Mouse (Mus musculus) intestine, embryonic 14.5 days (tissue): ENCODE measurements around the gene Fcmr. TPM values are rescaled to one million over a fixed set of nuclear protein-coding genes. Genes with fewer than 3 reads are reported as not detected.
A peak's percentile ranks its signal among the peaks of the same experiment; 100 is the strongest.

Experiments used
- ATAC-seq: fragments of 200-750 bp; cut with Nextera tagmentation; replicated peaks from 2 replicates; pipeline ENCODE4 v1.8.0; 2017; ENCODE audit warnings: low read depth, moderate number of reproducible peaks, moderate TSS enrichment, moderate library complexity; ENCODE audit not compliant: low FRiP score, low TSS enrichment
- DNase-seq: peaks from one replicate; pipeline ENCODE4 v3.0.0-alpha.2; 2018; ENCODE audit warnings: low spot score
- H3K27ac ChIP-seq: fragments of 300-500 bp; sonication (generic); 2 replicates; pipeline ENCODE4 v1.5.1; 2014; ENCODE audit warnings: low read depth, mild to moderate bottlenecking, control low read depth
- H3K27me3 ChIP-seq: fragments of 300-500 bp; sonication (generic); replicated peaks from 2 replicates; pipeline ENCODE4 v1.6.1; 2014; ENCODE audit warnings: low read length, control low read depth; ENCODE audit not compliant: control insufficient read depth, insufficient read depth
- H3K36me3 ChIP-seq: fragments of 300-500 bp; sonication (generic); 2 replicates; pipeline ENCODE4 v1.6.1; 2014; ENCODE audit warnings: low read length, control low read depth; ENCODE audit not compliant: control insufficient read depth, insufficient read depth
- H3K4me1 ChIP-seq: fragments of 300-500 bp; sonication (generic); replicated peaks from 2 replicates; pipeline ENCODE4 v1.6.1; 2014; ENCODE audit warnings: low read length, control low read depth, mixed read lengths; ENCODE audit not compliant: control insufficient read depth, insufficient read depth
- H3K4me2 ChIP-seq: fragments of 300-500 bp; sonication (generic); 2 replicates; pipeline ENCODE4 v1.6.1; 2014; ENCODE audit warnings: low read length
- H3K4me3 ChIP-seq: fragments of 300-500 bp; sonication (generic); 2 replicates; pipeline ENCODE4 v1.5.1; 2014; ENCODE audit warnings: low read depth, low read length, control low read depth, mixed read lengths
- H3K9ac ChIP-seq: fragments of 300-500 bp; sonication (generic); 2 replicates; pipeline ENCODE4 v1.6.1; 2014; ENCODE audit warnings: mild to moderate bottlenecking, low read length
- H3K9me3 ChIP-seq: fragments of 300-500 bp; sonication (generic); 2 replicates; pipeline ENCODE4 v1.6.1; 2016; ENCODE audit warnings: low read length, control low read depth; ENCODE audit not compliant: control insufficient read depth
- WGBS: fragments of 180-500 bp; shearing (Covaris S2); extraction: QIAGEN DNeasy Blood & Tissue Kit; methylation state at CpG from one replicate; pipeline ENCODE4 v1.1.7; 2014; 5-methylcytosine and 5-hydroxymethylcytosine counted together
- polyA plus RNA-seq: library from polyadenylated mRNA; unstranded; fragments of >200 nt; fragmentation: Nextera tagmentation; extraction: Ambion mirVana; gene quantifications from 2 replicates; pipeline ENCODE4 v1.2.1, GENCODE M21; 2014

Fcmr gene
- polyA plus RNA-seq, 1 experiment from 2014 or later, result 5.2 TPM

GRCm38 (mm10) chr1:130832230-130833149, 33.0 kb upstream of the Fcmr start:
- H3K27me3 ChIP-seq, result no peaks in the 10 kb centered on the region
- 66% methylated on average over 5 of the region's 5 CpGs for WGBS
- 0 out of 2 replicates have a peak overlapping the region, but pooled peaks have one; percentile 25 for H3K27ac ChIP-seq
- no peak overlapping the region for H3K9ac ChIP-seq
- DNase-seq (no peak), ATAC-seq (peak; percentile 79)
- no peak overlapping the region for H3K4me2 ChIP-seq
- H3K9me3 ChIP-seq, result no peaks in the 10 kb centered on the region
- no peak overlapping the region for H3K4me3 ChIP-seq
- 0 out of 2 replicates have a peak, but pooled peaks cover 4% of the 10 kb centered on the region for H3K4me1 ChIP-seq
- H3K36me3 ChIP-seq, result no peaks in the 10 kb centered on the region

DNA sequence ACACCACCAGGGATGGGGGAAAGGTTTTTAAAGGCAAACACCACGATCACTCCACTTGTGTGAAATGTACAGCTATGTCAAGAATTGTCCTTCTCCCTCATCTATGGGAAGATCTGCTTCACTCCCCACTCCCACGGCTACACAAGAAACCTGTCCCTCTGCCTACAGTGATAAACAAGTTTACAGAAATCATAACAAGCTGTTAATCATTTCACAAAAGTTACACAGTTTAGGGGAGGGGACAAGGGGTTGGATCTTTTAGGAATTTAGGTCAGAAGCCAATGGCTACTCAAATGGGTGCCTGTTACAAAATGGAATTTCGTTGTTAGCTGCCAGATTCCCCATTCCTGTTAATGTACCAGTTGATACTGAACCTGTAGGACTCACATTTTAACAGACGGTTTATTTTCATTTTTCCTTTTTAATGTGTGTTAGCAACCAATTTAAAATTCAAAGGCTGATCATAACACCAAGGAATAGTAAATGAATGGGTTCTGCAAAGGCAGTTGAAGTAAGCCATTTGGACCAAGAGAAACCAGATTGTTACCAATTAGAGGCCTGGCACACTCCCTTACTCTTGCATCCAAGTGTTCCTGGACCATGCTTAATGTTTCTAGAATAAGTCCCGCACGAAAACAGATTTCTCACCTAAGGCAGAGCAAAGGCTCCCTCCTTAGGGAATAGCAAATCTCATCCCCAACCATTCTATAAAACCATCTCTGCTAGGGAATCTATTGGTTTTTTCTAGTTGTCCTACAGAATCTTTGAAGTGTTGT, 30.1 kb upstream of the Fcmr start:
- Histone ChIP-seq H3K4me3 (no peak overlapping the region), H3K27me3 (no peaks in the 10 kb centered on the region)
- DNase-seq, result no peak

DNA sequence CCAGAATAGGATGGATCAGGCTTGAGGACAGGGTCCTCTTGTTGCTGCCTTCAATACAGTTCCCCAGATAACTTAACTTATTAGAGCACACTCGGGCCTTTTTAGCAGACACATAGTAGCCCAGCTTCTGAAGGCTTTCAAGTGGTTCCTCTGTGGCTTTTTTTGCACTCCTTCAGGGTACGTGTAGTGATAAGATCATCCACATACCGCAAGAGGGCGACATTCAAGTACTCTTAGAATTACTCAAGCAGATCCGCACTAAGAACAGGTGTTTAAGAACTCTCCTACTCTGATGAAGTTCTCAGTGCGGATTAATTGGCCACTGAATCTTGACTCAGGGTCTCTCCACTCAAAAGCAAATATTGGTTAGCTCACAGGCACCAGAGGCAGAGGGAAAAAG, 27.2 kb upstream of the Fcmr start:
- no peak overlapping the region for H3K9ac ChIP-seq
- no peaks in the 10 kb centered on the region for H3K36me3 ChIP-seq
- H3K4me2 ChIP-seq, result no peak overlapping the region
- ATAC-seq, result no peak
- DNase-seq, result no peak
- no peaks in the 10 kb centered on the region for H3K27me3 ChIP-seq
- 56% methylated on average over 6 of the region's 6 CpGs for WGBS
- no peak overlapping the region for H3K4me3 ChIP-seq
- peaks cover 15% of the 10 kb centered on the region for H3K4me1 ChIP-seq
- H3K9me3 ChIP-seq, result no peaks in the 10 kb centered on the region
- no peak overlapping the region for H3K27ac ChIP-seq

More for the DNA sequence above, 30.1 kb upstream of the Fcmr start:
- no peak for ATAC-seq
- Histone ChIP-seq H3K9ac (no peak overlapping the region), H3K27ac (no peak overlapping the region), H3K4me1 (peaks cover 8% of the 10 kb centered on the region; the same call in 1 of the 2 replicates), H3K36me3 (no peaks in the 10 kb centered on the region), H3K4me2 (no peak overlapping the region), H3K9me3 (no peaks in the 10 kb centered on the region)
- WGBS, result 77% methylated on average over 6 of the region's 6 CpGs

- no peak overlapping the region; the same call in 1 of the 2 replicates for H3K4me2 ChIP-seq
- 20% methylated on average over 8 of the region's 8 CpGs for WGBS
Observed at GRCm38 (mm10) chr1:130840599-130841379, 24.7 kb upstream of the Fcmr start.

DNA sequence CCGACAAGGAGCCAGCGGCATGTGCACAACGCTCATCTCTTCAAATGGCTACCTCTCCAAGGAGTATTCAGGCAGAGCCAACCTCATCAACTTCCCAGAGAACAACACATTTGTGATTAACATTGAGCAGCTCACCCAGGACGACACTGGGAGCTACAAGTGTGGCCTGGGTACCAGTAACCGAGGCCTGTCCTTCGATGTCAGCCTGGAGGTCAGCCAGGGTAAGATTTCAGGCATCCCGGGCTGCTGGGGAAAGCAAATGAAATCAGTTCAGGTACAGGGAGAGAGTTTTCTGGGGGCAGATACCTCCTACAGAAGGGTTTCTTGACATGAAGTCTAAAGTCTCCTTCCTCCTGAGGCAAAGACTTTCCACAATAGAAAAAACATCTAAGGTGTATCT, 23.8 kb upstream of the Fcmr start:
- WGBS, result 71% methylated on average over 7 of the region's 7 CpGs
- H3K36me3 ChIP-seq, result no peaks in the 10 kb centered on the region
- H3K4me1 ChIP-seq, result peaks cover 11% of the 10 kb centered on the region
- no peak overlapping the region for H3K4me2 ChIP-seq
- ATAC-seq (no peak), DNase-seq (no peak)
- no peak overlapping the region for H3K27ac ChIP-seq
- H3K9me3 ChIP-seq, result no peaks in the 10 kb centered on the region
- H3K4me3 ChIP-seq, result no peak overlapping the region
- H3K27me3 ChIP-seq, result no peaks in the 10 kb centered on the region
- no peak overlapping the region for H3K9ac ChIP-seq

More at GRCm38 (mm10) chr1:130840599-130841379, 24.7 kb upstream of the Fcmr start:
- H3K36me3 ChIP-seq, result no peaks in the 10 kb centered on the region
- peaks cover 11% of the 10 kb centered on the region for H3K4me1 ChIP-seq
- no peak for DNase-seq
- H3K9ac ChIP-seq, result no peak overlapping the region
- peak; percentile 69; the same call in 1 of the 2 replicates for ATAC-seq
- no peaks in the 10 kb centered on the region for H3K27me3 ChIP-seq
- H3K9me3 ChIP-seq, result no peaks in the 10 kb centered on the region
- H3K27ac ChIP-seq, result peak overlapping the region; percentile 43; the same call in 1 of the 2 replicates
- no peak overlapping the region for H3K4me3 ChIP-seq

- H3K9ac ChIP-seq, result no peak overlapping the region
- peaks cover 11% of the 10 kb centered on the region for H3K4me1 ChIP-seq
- no peak for DNase-seq
- 87% methylated on average over 7 of the region's 7 CpGs for WGBS
- no peaks in the 10 kb centered on the region for H3K9me3 ChIP-seq
- H3K36me3 ChIP-seq, result no peaks in the 10 kb centered on the region
- H3K27me3 ChIP-seq, result no peaks in the 10 kb centered on the region
- no peak for ATAC-seq
- no peak overlapping the region for H3K4me2 ChIP-seq
- no peak overlapping the region for H3K27ac ChIP-seq
- no peak overlapping the region for H3K4me3 ChIP-seq
Observed at GRCm38 (mm10) chr1:130844516-130844915, 21.0 kb upstream of the Fcmr start.

DNA sequence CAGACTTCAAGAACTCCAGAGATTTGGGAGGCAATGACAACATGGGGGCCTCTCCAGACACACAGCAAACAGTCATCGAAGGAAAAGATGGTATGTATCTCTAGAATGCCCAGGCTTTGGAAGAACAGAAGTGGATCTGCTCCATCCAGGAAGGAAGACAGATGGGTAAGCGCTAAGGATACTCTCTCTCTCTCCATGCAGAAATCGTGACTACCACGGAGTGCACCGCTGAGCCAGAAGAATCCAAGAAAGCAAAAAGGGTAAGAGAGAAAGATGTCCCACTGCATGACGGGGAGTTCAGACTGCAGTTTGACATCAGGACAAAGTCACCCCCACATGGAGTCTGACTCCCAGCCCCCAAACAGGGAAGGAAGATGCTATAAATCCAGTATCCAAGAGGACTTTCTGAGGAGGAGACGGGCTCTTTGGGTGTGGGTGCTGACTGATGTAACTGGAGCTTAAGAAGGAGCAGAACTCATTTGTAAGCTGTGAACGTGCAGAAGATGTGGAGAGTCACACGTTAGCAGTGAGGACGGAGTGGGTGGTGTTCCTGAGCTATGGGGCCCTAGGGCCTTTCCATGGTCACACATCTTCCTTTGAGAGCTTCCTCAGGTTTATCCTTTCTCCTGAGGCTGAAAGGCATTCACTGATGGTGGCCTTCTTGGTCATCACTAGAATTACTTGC, 15.8 kb upstream of the Fcmr start:
- Histone ChIP-seq H3K27ac (no peak overlapping the region), H3K9ac (no peak overlapping the region), H3K36me3 (no peaks in the 10 kb centered on the region), H3K4me1 (no peaks in the 10 kb centered on the region), H3K27me3 (no peaks in the 10 kb centered on the region), H3K9me3 (no peaks in the 10 kb centered on the region), H3K4me2 (no peak overlapping the region), H3K4me3 (no peak overlapping the region)
- no peak for DNase-seq
- WGBS, result 87% methylated on average over 10 of the region's 10 CpGs
- ATAC-seq, result no peak

GRCm38 (mm10) chr1:130850405-130850804, 15.1 kb upstream of the Fcmr start:
- ATAC-seq, result no peak
- no peak overlapping the region for H3K9ac ChIP-seq
- 81% methylated on average over 5 of the region's 5 CpGs for WGBS

More at GRCm38 (mm10) chr1:130850405-130850804, 15.1 kb upstream of the Fcmr start:
- H3K4me2 ChIP-seq, result no peak overlapping the region
- H3K27me3 ChIP-seq, result no peaks in the 10 kb centered on the region
- H3K27ac ChIP-seq, result no peak overlapping the region
- no peaks in the 10 kb centered on the region for H3K36me3 ChIP-seq
- no peak for DNase-seq
- no peak overlapping the region for H3K4me3 ChIP-seq
- H3K4me1 ChIP-seq, result no peaks in the 10 kb centered on the region
- no peaks in the 10 kb centered on the region for H3K9me3 ChIP-seq
